ENCODE assay signal across 8 mouse cellular contexts in genomic region chr11:97628303-97628567, GRCm38 (mm10). TPM values are rescaled to one million over a fixed set of nuclear protein-coding genes. Genes with fewer than 3 reads are reported as not detected.
A peak's percentile ranks its signal among the peaks of the same experiment; 100 is the strongest.
DNase-seq lines count a peak whose midpoint lies in the region; ATAC-seq and TF ChIP-seq lines count a peak whose summit lies in the region.

No protein-coding gene starts in this region.

- H3K4me1 ChIP-seq in heart, adult 2 months (ENCODE audit: control insufficient read depth, insufficient read depth, low read length): no peaks in the 10 kb centered on the region
- peaks cover 24% of the 10 kb centered on the region for H3K4me1 ChIP-seq in liver, embryonic 12.5 days

- TF ChIP-seq CTCF in heart, adult 2 months (IDR thresholded peaks at IDR 0.05): no peak

- H3K9me3 ChIP-seq in liver, embryonic 12.5 days (replicated peaks): no peaks in the 10 kb centered on the region

- H3K79me2 ChIP-seq in heart, adult 2 months (replicated peaks; ENCODE audit: control insufficient read depth, insufficient read depth, low read length): no peaks in the 10 kb centered on the region

- 1% methylated on average over 28 of the region's 28 CpGs for WGBS in heart, adult 2 months
- WGBS in liver, embryonic 12.5 days (ENCODE audit: insufficient replicate concordance): 1% methylated on average over 28 of the region's 28 CpGs

- no peak for TF ChIP-seq EP300 in heart, adult 2 months (IDR thresholded peaks at IDR 0.05; ENCODE audit: insufficient read depth, low read depth, low read length)

- H3K4me3 ChIP-seq in heart, adult 2 months: peak overlapping the region; percentile 60
- peak overlapping the region; percentile 63 for H3K4me3 ChIP-seq in liver, embryonic 12.5 days

- 0 out of 2 replicates have a peak overlapping the region, but pooled peaks have one; percentile 5 for H3K9ac ChIP-seq in heart, adult 2 months (ENCODE audit: low read depth, low read length)
- 0 out of 2 replicates have a peak overlapping the region, but pooled peaks have one; percentile 10 for H3K9ac ChIP-seq in liver, embryonic 12.5 days

- no peak for TF ChIP-seq POLR2A in heart, adult 2 months (IDR thresholded peaks at IDR 0.05; ENCODE audit: insufficient read depth, low read depth, low read length)

- H3K36me3 ChIP-seq in heart, adult 2 months (ENCODE audit: control insufficient read depth, insufficient read depth, low read length): no peaks in the 10 kb centered on the region
- H3K36me3 ChIP-seq in liver, embryonic 12.5 days: no peaks in the 10 kb centered on the region

- intact Hi-C loops in heart, adult 2 months (cut with DNase I): no loop called here

- DNase-seq in heart, adult 2 months: no peak
- no peak for DNase-seq in heart, postnatal 4 days
- DNase-seq in thymus, postnatal 4 days: peak; percentile 23
- no peak for DNase-seq in thymus, postnatal 14 days
- DNase-seq in natural killer cell, adult 2 months (ENCODE audit: low spot score in 2 of 2): no peak
- no peak for DNase-seq in T-cell, adult 2 months (ENCODE audit: low spot score)

- no peak for ATAC-seq in liver, embryonic 12.5 days
- ATAC-seq in frontal cortex, adult (ENCODE audit: low TSS enrichment): no peak

- H3K4me2 ChIP-seq in liver, embryonic 12.5 days: peak overlapping the region; percentile 87

- no peak overlapping the region for H3K27ac ChIP-seq in heart, adult 2 months
- H3K27ac ChIP-seq in liver, embryonic 12.5 days: no peak overlapping the region

- H3K27me3 ChIP-seq in heart, adult 2 months (ENCODE audit: control insufficient read depth, insufficient read depth, low read length): peaks cover 18% of the 10 kb centered on the region
- H3K27me3 ChIP-seq in liver, embryonic 12.5 days (replicated peaks): peaks cover 97% of the 10 kb centered on the region

RNA-seq across cellular contexts. Expression of gene Epop, which starts 1.3 kb away (rescaled TPM):
- total RNA-seq in heart, adult 2 months (2021): 1 to 10 TPM; 1.4 to 2.6 TPM
- polyA plus RNA-seq in heart, adult 2 months (2012; rRNA removed): 0.44 and 0.61 TPM in 2 replicates
- total RNA-seq in heart, postnatal 4 days (2021): 1 to 10 TPM; 1.4 TPM
- 3.6 and 4.1 TPM in 2 replicates for polyA plus RNA-seq in liver, embryonic 12.5 days (2016; fragmentation: Nextera tagmentation; extraction: Ambion mirVana)

RNA-seq across cellular contexts. Expression of gene Mllt6, which starts 35.0 kb away (rescaled TPM):
- 10 to 100 TPM; 67.1 to 72.5 TPM for total RNA-seq in heart, adult 2 months (2021)
- 37.9 and 46.2 TPM in 2 replicates for polyA plus RNA-seq in heart, adult 2 months (2012; rRNA removed)
- total RNA-seq in heart, postnatal 4 days (2021): 10 to 100 TPM; 50.2 to 51.1 TPM
- polyA plus RNA-seq in liver, embryonic 12.5 days (2016; fragmentation: Nextera tagmentation; extraction: Ambion mirVana): 0.32 and 0.33 TPM in 2 replicates

RNA-seq across cellular contexts. Expression of gene Srcin1, which starts 52.2 kb away (rescaled TPM):
- total RNA-seq in heart, adult 2 months (2021): under 1 TPM; 0.13 to 0.36 TPM
- 0.26 and 0.31 TPM in 2 replicates for polyA plus RNA-seq in heart, adult 2 months (2012; rRNA removed)
- total RNA-seq in heart, postnatal 4 days (2021): under 1 TPM; 0.12 to 0.23 TPM
- polyA plus RNA-seq in liver, embryonic 12.5 days (2016; fragmentation: Nextera tagmentation; extraction: Ambion mirVana): 0.01 and 0.10 TPM in 2 replicates

RNA-seq across cellular contexts. Expression of gene Cisd3, which starts 57.4 kb away (rescaled TPM):
- total RNA-seq in heart, adult 2 months (2021): 100 to 1,000 TPM; 130 to 137 TPM
- polyA plus RNA-seq in heart, adult 2 months (2012; rRNA removed): 82.7 and 106 TPM in 2 replicates
- total RNA-seq in heart, postnatal 4 days (2021): 10 to 100 TPM; 96.7 to 98.0 TPM
- 12.6 and 14.7 TPM in 2 replicates for polyA plus RNA-seq in liver, embryonic 12.5 days (2016; fragmentation: Nextera tagmentation; extraction: Ambion mirVana)
